Mouse (Mus musculus) urinary bladder, adult 2 months (tissue): ENCODE data around the gene Evpl. TPM values are rescaled to one million over a fixed set of nuclear protein-coding genes. Genes with fewer than 3 reads are reported as not detected.
"Not testable (repeated sequence)": the region's sequence is repeated elsewhere in the genome, so short reads cannot be mapped to it uniquely, and the experiment has no call there.

Source experiments
- DNase-seq: peaks from one replicate; pipeline ENCODE4 v3.0.0; 2022; ENCODE audit warnings: low spot score
- polyA plus RNA-seq: library from polyadenylated mRNA; depleted of rRNA; stranded (reverse); fragments of >200 nt; gene quantifications from 2 replicates; pipeline ENCODE4 v1.2.3, GENCODE M21; 2012; rRNA removed

The Evpl gene
- polyA plus RNA-seq: 16.9 and 24.7 TPM in 2 replicates

GRCm38 (mm10) chr11:116237742-116238395, at the start of gene Evpl:
Gene Evpl, minus strand, starts transcription at chr11:116238077.
- peak; percentile 85 for DNase-seq

GRCm38 (mm10) chr11:116287351-116287750, 49.5 kb upstream of the Evpl start:
- no peak for DNase-seq

GRCm38 (mm10) chr11:116285770-116286191, 47.9 kb upstream of the Evpl start:
- DNase-seq: no peak

GRCm38 (mm10) chr11:116283982-116284381, 46.1 kb upstream of the Evpl start:
- DNase-seq: no peak

GRCm38 (mm10) chr11:116282912-116283521, 45.1 kb upstream of the Evpl start:
- DNase-seq: no peak

GRCm38 (mm10) chr11:116282089-116282488, 44.2 kb upstream of the Evpl start:
- no peak for DNase-seq

GRCm38 (mm10) chr11:116281671-116282070, 43.8 kb upstream of the Evpl start:
- no peak for DNase-seq

GRCm38 (mm10) chr11:116280751-116281663, 43.1 kb upstream of the Evpl start, which contains the start of gene Galr2:
Gene Galr2, plus strand, starts transcription at chr11:116280939.
- DNase-seq: no peak

GRCm38 (mm10) chr11:116277184-116277583, 39.3 kb upstream of the Evpl start:
- not testable (repeated sequence) for DNase-seq

- DNase-seq: peak; percentile 86
Observed at GRCm38 (mm10) chr11:116274045-116274666, 36.3 kb upstream of the Evpl start, which contains the start of gene Srp68. Gene Srp68, minus strand, starts transcription at chr11:116274217.

GRCm38 (mm10) chr11:116273469-116274044, 35.7 kb upstream of the Evpl start:
- DNase-seq: no peak

- DNase-seq: no peak
Observed at GRCm38 (mm10) chr11:116272589-116273468, 35.0 kb upstream of the Evpl start.

GRCm38 (mm10) chr11:116269560-116269959, 31.7 kb upstream of the Evpl start:
- DNase-seq: no peak

GRCm38 (mm10) chr11:116268313-116268712, 30.4 kb upstream of the Evpl start:
- no peak for DNase-seq

- DNase-seq: no peak
Observed at GRCm38 (mm10) chr11:116267637-116268036, 29.8 kb upstream of the Evpl start.

- no peak for DNase-seq
Observed at GRCm38 (mm10) chr11:116265850-116266249, 28.0 kb upstream of the Evpl start.

- DNase-seq: no peak
Observed at GRCm38 (mm10) chr11:116265352-116265751, 27.5 kb upstream of the Evpl start.

GRCm38 (mm10) chr11:116260259-116260658, 22.4 kb upstream of the Evpl start:
- no peak for DNase-seq

- DNase-seq: no peak
Observed at GRCm38 (mm10) chr11:116259461-116259860, 21.6 kb upstream of the Evpl start.

- no peak for DNase-seq
Observed at GRCm38 (mm10) chr11:116255982-116256675, 18.3 kb upstream of the Evpl start.
